Mouse (Mus musculus) adrenal gland, postnatal 0 days (tissue): Measurements from ENCODE around the gene Pilrb2. TPM values are rescaled to one million over a fixed set of nuclear protein-coding genes. Genes with fewer than 3 reads are reported as not detected.

Experiments
- polyA plus RNA-seq: library from polyadenylated mRNA; unstranded; fragments of >200 nt; fragmentation: Nextera tagmentation; extraction: Ambion mirVana; gene quantifications from 2 replicates; pipeline ENCODE4 v1.2.1, GENCODE M21; 2015

The Pilrb2 gene
- polyA plus RNA-seq = 1.9 and 2.5 TPM in 2 replicates

GRCm38 (mm10) chr5:137871644-137872380 is at the start of gene Pilrb2:
Gene Pilrb2, minus strand, starts transcription at chr5:137871815.

GRCm38 (mm10) chr5:137857960-137858710 is 13.5 kb downstream of the Pilrb2 start, which contains the start of gene Pilrb1:
Gene Pilrb1, minus strand, starts transcription at chr5:137858106.

GRCm38 (mm10) chr5:137835966-137836520 is 35.6 kb downstream of the Pilrb2 start, which contains the start of gene Pilra:
Gene Pilra, minus strand, starts transcription at chr5:137836281.

Other genes with a start within 250 kb of the Pilrb2 start
- gene Fbxo24, start 242.8 kb downstream of the Pilrb2 start, polyA plus RNA-seq = 0.40 and 0.71 TPM in 2 replicates
- 27.2 and 31.5 TPM in 2 replicates for gene Lrch4, start 242.7 kb downstream of the Pilrb2 start, polyA plus RNA-seq
- 3.2 and 3.4 TPM in 2 replicates for gene Gm20605, start 242.6 kb downstream of the Pilrb2 start, polyA plus RNA-seq
- 2.9 and 5.4 TPM in 2 replicates for gene Sap25, start 230.5 kb downstream of the Pilrb2 start, polyA plus RNA-seq
- gene Irs3, start 226.1 kb downstream of the Pilrb2 start, polyA plus RNA-seq = 0.38 and 0.50 TPM in 2 replicates
- 14.8 and 23.8 TPM in 2 replicates for gene Agfg2, start 187.1 kb downstream of the Pilrb2 start, polyA plus RNA-seq
- 3.8 and 6.3 TPM in 2 replicates for gene Nyap1, start 130.2 kb downstream of the Pilrb2 start, polyA plus RNA-seq
- gene Tsc22d4, start 126.1 kb downstream of the Pilrb2 start, polyA plus RNA-seq = 93.4 and 119 TPM in 2 replicates
- 46.4 and 54.3 TPM in 2 replicates for gene Ppp1r35, start 93.0 kb downstream of the Pilrb2 start, polyA plus RNA-seq
- gene Mepce, start 84.2 kb downstream of the Pilrb2 start, polyA plus RNA-seq = 14.9 and 16.9 TPM in 2 replicates
- gene Zcwpw1, start 84.0 kb downstream of the Pilrb2 start, polyA plus RNA-seq = 6.2 and 7.8 TPM in 2 replicates
- 2.0 and 2.2 TPM in 2 replicates for gene Pilra, start 35.5 kb downstream of the Pilrb2 start, polyA plus RNA-seq
- 2.3 and 3.0 TPM in 2 replicates for gene Pilrb1, start 13.7 kb downstream of the Pilrb2 start, polyA plus RNA-seq
- 2.0 and 2.4 TPM in 2 replicates for gene Cyp3a13, start 49.8 kb upstream of the Pilrb2 start, polyA plus RNA-seq
- gene Gjc3, start 91.3 kb upstream of the Pilrb2 start, polyA plus RNA-seq = 2.4 and 2.7 TPM in 2 replicates
- gene Azgp1, start 109.7 kb upstream of the Pilrb2 start, polyA plus RNA-seq = 17.9 and 28.3 TPM in 2 replicates
- not detected in 2 replicates for gene Smok3a, start 149.4 kb upstream of the Pilrb2 start, polyA plus RNA-seq
- gene Smok3b, start 149.6 kb upstream of the Pilrb2 start, polyA plus RNA-seq = not detected in 2 replicates
- gene Smok3c, start 181.4 kb upstream of the Pilrb2 start, polyA plus RNA-seq = not detected in 2 replicates
- gene Zkscan1, start 213.3 kb upstream of the Pilrb2 start, polyA plus RNA-seq = 8.4 and 10.3 TPM in 2 replicates
- gene Zscan21, start 245.1 kb upstream of the Pilrb2 start, polyA plus RNA-seq = 27.5 and 28.0 TPM in 2 replicates